Mouse (Mus musculus) frontal cortex, postnatal 14 days (tissue): ENCODE data around the gene Cyb5r1.

Source experiments
- DNase-seq, 2 experiments: peaks; one replicate each; pipeline ENCODE4 v3.0.0; 2022; ENCODE audit warnings: low spot score in 2 of 2

Gene Cyb5r1

DNA sequence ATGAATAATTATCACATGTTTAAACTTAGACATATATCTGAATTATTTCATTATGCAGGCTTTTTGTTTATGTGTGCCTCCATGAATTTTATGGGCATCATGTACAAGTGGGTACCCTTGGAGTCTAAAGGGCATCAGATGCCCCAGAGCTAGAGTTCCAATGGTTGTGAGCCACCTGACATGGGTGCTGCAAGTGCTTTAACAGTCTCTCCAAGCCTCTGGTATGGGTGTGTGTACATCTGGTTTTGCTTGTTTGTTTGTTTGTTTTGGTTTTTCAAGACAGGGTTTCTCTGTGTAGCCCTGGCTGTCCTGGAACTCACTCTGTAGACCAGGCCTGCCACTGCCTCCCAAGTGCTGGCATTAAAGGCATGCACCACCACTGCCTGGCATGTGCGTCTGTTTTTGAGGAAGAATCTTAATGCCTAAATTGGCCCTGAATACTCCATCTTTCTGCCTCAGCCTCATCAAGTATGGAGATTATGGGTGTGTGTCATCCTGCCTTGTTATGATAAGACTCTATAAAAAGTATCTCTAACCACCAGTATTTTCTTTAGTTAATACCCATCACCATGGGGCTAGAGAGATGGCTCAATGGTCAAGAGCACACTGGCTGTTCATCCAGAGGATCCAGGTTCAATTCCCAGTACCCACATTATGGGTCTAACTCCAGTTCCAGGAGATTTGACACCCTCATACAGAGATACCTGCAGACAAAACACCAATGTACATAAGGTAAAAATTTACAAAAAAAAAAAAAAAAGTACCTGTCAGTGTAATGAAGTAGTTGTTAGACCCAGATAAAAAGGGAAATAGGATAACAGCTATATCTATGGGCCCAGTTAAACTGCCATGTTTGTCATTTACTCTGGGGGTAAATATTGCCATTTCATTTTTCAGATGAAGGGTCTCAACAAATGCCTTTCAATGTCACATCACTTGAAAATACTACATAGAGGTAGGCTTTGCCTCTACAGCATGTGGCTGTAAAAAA, 55.2 kb downstream of the Cyb5r1 start:
- no peak for DNase-seq
